Mouse (Mus musculus): ENCODE data around the gene Gm43191.

GRCm38 (mm10) chr3:116622641-116623040 is 58.4 kb downstream of the Gm43191 start:
- TF ChIP-seq CTCF (IDR thresholded peaks at IDR 0.05; ENCODE audit: low read depth, low read length), result no peak
- TF ChIP-seq POLR2AphosphoS5 (IDR thresholded peaks at IDR 0.05; ENCODE audit: insufficient replicate concordance, low read depth, low read length), result no peak
- TF ChIP-seq GATA1 (IDR thresholded peaks at IDR 0.05; ENCODE audit: borderline replicate concordance, low read length), result no peak
- TF ChIP-seq TAL1 (conservative IDR thresholded peaks at IDR 0.05; ENCODE audit: low read depth, low read length), result no peak

Data from G1E (cell line).